Mouse (Mus musculus): ENCODE measurements around the gene Gm5105. TPM values are rescaled to one million over a fixed set of nuclear protein-coding genes. Genes with fewer than 3 reads are reported as not detected.

Gene Gm5105
- polyA plus RNA-seq, 2 experiments, result 0.15 to 0.21 TPM

DNA sequence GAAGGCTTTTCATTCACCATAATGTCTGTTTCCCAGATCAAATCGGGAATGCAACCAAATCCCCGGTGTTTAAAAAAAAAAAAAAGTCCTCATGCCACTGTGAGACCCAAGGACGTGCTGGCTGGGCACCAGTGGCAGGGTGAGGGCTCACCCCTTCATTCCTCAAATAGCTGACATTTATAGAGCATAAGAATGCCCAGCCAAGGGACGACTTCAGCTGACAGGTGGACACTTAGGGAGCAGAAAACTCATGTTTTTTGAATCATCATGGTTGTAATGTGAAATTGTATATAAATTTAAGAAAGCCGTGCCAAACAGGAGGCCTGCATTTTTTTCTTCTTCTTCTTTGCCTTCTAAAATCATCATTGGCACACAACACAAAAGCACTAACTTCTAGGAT lies 37.9 kb upstream of the Gm5105 start:
- 65% methylated on average over 5 of the region's 5 CpGs for WGBS
- H3K27ac ChIP-seq (replicated peaks; ENCODE audit: low read depth, low read length), result no peak overlapping the region
- H3K27me3 ChIP-seq (ENCODE audit: control insufficient read depth, insufficient read depth, low read length), result no peaks in the 10 kb centered on the region
- H3K9ac ChIP-seq (ENCODE audit: low read depth, low read length, severe bottlenecking), result no peak overlapping the region
- H3K36me3 ChIP-seq (ENCODE audit: control insufficient read depth, insufficient read depth, low read length), result no peaks in the 10 kb centered on the region
- TF ChIP-seq POLR2A (IDR thresholded peaks at IDR 0.05; ENCODE audit: borderline replicate concordance, extremely low read depth, insufficient read depth, insufficient read length), result no peak
- no peak overlapping the region for H3K4me3 ChIP-seq (replicated peaks; ENCODE audit: low read length)
- no peak overlapping the region for H3K4me2 ChIP-seq (replicated peaks; ENCODE audit: low read depth, low read length, severe bottlenecking)
- DNase-seq (ENCODE audit: low spot score) (no peak), ATAC-seq (ENCODE audit: low FRiP score, low read depth) (0 out of 2 replicates have a peak, but pooled peaks have one; percentile 74)
- H3K4me1 ChIP-seq (ENCODE audit: control insufficient read depth, insufficient read depth, low read length), result no peaks in the 10 kb centered on the region
- no peaks in the 10 kb centered on the region for H3K9me3 ChIP-seq (ENCODE audit: control insufficient read depth, low read length)

DNA sequence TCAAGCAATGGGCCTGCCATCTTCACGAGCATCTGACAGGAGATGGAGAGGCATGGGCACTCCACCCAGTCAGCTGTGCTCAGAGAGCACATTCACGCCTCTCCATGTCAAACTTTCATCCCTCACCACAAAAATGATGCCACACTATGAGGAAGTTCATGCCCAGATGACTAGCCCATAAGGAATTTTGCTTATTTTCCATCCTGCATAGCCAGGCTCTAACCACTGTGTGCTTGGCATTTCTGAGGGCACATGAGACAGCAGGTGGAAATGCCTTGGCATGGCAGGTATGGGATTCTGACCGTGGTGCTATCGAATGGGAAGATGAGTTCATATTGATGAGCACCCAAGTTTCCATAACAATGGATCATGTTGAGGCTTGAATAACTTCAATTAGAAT lies 36.5 kb upstream of the Gm5105 start:
- Histone ChIP-seq H3K4me1 (ENCODE audit: control insufficient read depth, insufficient read depth, low read length) (no peaks in the 10 kb centered on the region), H3K27ac (replicated peaks; ENCODE audit: low read depth, low read length) (no peak overlapping the region), H3K27me3 (ENCODE audit: control insufficient read depth, insufficient read depth, low read length) (no peaks in the 10 kb centered on the region), H3K4me3 (replicated peaks; ENCODE audit: low read length) (no peak overlapping the region), H3K4me2 (replicated peaks; ENCODE audit: low read depth, low read length, severe bottlenecking) (no peak overlapping the region), H3K36me3 (ENCODE audit: control insufficient read depth, insufficient read depth, low read length) (no peaks in the 10 kb centered on the region), H3K9me3 (ENCODE audit: control insufficient read depth, low read length) (no peaks in the 10 kb centered on the region), H3K9ac (ENCODE audit: low read depth, low read length, severe bottlenecking) (no peak overlapping the region)
- 92% methylated on average over 4 of the region's 4 CpGs for WGBS
- DNase-seq (ENCODE audit: low spot score) (no peak), ATAC-seq (ENCODE audit: low FRiP score, low read depth) (no peak)
- no peak for TF ChIP-seq POLR2A (IDR thresholded peaks at IDR 0.05; ENCODE audit: borderline replicate concordance, extremely low read depth, insufficient read depth, insufficient read length)

DNA sequence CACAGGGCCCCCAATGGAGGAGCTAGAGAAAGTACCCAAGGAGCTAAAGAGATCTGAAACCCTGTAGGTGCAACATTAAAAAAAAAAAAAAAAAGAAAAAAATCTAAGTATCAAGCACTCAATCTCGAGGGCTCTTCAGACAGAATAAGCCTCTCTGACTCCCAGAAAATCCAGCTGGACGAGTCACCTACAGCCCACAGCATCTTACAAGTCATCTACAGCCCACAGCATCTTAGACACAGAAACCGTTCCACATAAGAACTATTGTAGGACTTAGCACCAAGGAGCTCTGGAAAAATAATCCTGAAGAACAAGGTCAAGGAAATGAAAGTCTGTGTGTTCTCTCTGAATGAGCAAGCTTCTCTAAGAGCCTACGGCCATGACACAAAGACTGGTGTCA lies 34.7 kb upstream of the Gm5105 start:
- H3K4me1 ChIP-seq (ENCODE audit: control insufficient read depth, insufficient read depth, low read length), result no peaks in the 10 kb centered on the region
- no peak overlapping the region for H3K4me2 ChIP-seq (replicated peaks; ENCODE audit: low read depth, low read length, severe bottlenecking)
- WGBS, result 89% methylated on average over 4 of the region's 4 CpGs
- H3K27ac ChIP-seq (replicated peaks; ENCODE audit: low read depth, low read length), result no peak overlapping the region
- H3K36me3 ChIP-seq (ENCODE audit: control insufficient read depth, insufficient read depth, low read length), result no peaks in the 10 kb centered on the region
- DNase-seq (ENCODE audit: low spot score) (no peak), ATAC-seq (ENCODE audit: low FRiP score, low read depth) (no peak)
- TF ChIP-seq POLR2A (IDR thresholded peaks at IDR 0.05; ENCODE audit: borderline replicate concordance, extremely low read depth, insufficient read depth, insufficient read length), result no peak
- no peaks in the 10 kb centered on the region for H3K9me3 ChIP-seq (ENCODE audit: control insufficient read depth, low read length)
- H3K9ac ChIP-seq (ENCODE audit: low read depth, low read length, severe bottlenecking), result no peak overlapping the region
- H3K4me3 ChIP-seq (replicated peaks; ENCODE audit: low read length), result no peak overlapping the region
- no peaks in the 10 kb centered on the region for H3K27me3 ChIP-seq (ENCODE audit: control insufficient read depth, insufficient read depth, low read length)

DNA sequence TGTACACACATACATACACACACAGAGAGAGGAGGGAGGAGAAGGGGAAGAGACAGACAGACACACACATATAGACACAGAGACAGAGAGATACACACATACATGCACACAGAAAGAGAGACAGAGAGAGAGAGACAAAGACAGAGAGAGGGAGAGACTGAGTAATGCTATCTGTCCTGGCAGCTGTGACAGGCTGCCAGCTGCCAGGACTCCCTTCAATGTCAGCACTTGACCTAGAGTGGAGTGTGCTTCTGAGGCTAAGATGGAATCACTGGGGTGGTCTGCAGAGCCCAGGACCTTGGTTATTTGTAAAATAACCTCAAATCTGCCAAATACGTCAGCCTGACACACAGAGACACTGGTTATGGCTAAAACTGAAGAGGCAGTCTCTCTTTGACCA lies 30.5 kb upstream of the Gm5105 start:
- peak; percentile 25 for DNase-seq (ENCODE audit: low spot score)
- H3K9ac ChIP-seq (ENCODE audit: low read depth, low read length, severe bottlenecking), result no peak overlapping the region
- TF ChIP-seq POLR2A (IDR thresholded peaks at IDR 0.05; ENCODE audit: borderline replicate concordance, extremely low read depth, insufficient read depth, insufficient read length), result no peak
- no peak overlapping the region for H3K27ac ChIP-seq (replicated peaks; ENCODE audit: low read depth, low read length)
- ATAC-seq (ENCODE audit: low FRiP score, low read depth), result peak; percentile 80
- no peaks in the 10 kb centered on the region for H3K27me3 ChIP-seq (ENCODE audit: control insufficient read depth, insufficient read depth, low read length)
- 79% methylated on average over 1 of the region's 1 CpGs for WGBS
- H3K36me3 ChIP-seq (ENCODE audit: control insufficient read depth, insufficient read depth, low read length), result no peaks in the 10 kb centered on the region
- no peaks in the 10 kb centered on the region for H3K9me3 ChIP-seq (ENCODE audit: control insufficient read depth, low read length)
- no peaks in the 10 kb centered on the region for H3K4me1 ChIP-seq (ENCODE audit: control insufficient read depth, insufficient read depth, low read length)
- H3K4me3 ChIP-seq (replicated peaks; ENCODE audit: low read length), result no peak overlapping the region
- H3K4me2 ChIP-seq (replicated peaks; ENCODE audit: low read depth, low read length, severe bottlenecking), result no peak overlapping the region

DNA sequence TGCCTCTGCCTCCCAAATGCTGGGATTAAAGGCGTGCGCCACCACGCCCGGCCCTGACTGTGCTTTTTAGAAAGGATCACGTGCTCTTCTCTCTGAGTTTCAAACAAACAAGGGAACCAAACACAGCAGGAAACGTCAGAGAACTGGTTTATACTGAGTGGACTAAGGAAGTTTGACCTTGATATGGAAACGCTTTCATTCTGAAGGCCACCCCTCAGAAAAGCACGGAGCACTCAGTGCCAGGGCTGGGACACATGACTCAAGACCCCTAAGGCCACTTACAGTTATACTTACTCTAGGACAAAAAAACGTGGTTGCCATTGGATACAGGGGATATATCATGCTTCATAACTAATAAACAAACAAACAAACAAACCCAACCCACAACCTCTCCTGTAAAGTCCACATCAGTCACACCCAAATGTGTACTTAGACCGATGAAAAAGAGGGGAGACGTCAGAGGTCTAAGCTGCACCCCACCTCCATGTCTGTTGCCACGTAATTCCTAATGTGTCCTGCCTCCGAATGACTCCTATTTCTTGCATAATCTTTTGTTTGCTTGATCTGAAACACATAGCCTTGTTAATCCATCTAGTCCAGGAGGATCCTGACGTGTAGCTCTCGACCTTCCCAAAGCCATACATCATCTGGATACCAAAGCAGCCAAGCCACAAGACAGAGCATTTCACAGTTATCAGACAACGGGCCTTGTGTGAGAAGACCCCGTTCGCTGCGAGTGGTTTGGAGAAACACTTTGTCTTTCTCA lies 29.3 kb upstream of the Gm5105 start:
- no peaks in the 10 kb centered on the region for H3K9me3 ChIP-seq (ENCODE audit: control insufficient read depth, low read length)

More for the DNA sequence above, 29.3 kb upstream of the Gm5105 start:
- Histone ChIP-seq H3K27me3 (ENCODE audit: control insufficient read depth, insufficient read depth, low read length) (no peaks in the 10 kb centered on the region), H3K4me3 (replicated peaks; ENCODE audit: low read length) (no peak overlapping the region), H3K9ac (ENCODE audit: low read depth, low read length, severe bottlenecking) (no peak overlapping the region), H3K36me3 (ENCODE audit: control insufficient read depth, insufficient read depth, low read length) (no peaks in the 10 kb centered on the region), H3K27ac (replicated peaks; ENCODE audit: low read depth, low read length) (no peak overlapping the region), H3K4me2 (replicated peaks; ENCODE audit: low read depth, low read length, severe bottlenecking) (no peak overlapping the region), H3K4me1 (ENCODE audit: control insufficient read depth, insufficient read depth, low read length) (no peaks in the 10 kb centered on the region)
- 88% methylated on average over 19 of the region's 19 CpGs for WGBS
- ATAC-seq (ENCODE audit: low FRiP score, low read depth) (no peak), DNase-seq (ENCODE audit: low spot score) (no peak)
- no peak for TF ChIP-seq POLR2A (IDR thresholded peaks at IDR 0.05; ENCODE audit: borderline replicate concordance, extremely low read depth, insufficient read depth, insufficient read length)

All from limb, embryonic 14.5 days (tissue).